27 mouse cellular contexts compared by ENCODE assay signal in the genomic region with DNA sequence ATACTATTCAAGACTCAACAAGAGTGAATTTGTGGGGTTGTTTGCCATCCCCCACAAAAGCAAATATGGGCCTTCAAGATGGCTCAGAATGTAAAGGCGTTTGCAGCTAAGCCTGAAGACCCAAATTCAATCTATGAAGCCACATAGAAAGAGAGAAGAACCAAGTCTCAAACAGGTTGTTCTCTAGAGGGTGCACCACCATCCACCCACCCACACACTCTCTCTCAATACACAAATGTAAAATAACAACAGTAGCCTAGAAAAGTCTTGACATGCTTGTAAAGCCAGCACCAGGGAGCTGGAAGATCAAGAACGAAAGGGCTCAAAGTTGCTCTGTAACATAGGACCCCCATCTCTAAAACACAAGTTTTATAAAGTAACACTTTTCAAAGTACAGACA. TPM values are rescaled to one million over a fixed set of nuclear protein-coding genes. Genes with fewer than 3 reads are reported as not detected.
DNase-seq lines count a peak whose midpoint lies in the region; ATAC-seq and TF ChIP-seq lines count a peak whose summit lies in the region.
"Had no signal": no experiment of that assay in that cellular context is flagged by ENCODE, and none has a peak within 500 bp of the region (broad histone marks: within the 10 kb centered on the region; RNA-seq: fewer than 3 reads in every experiment).

No protein-coding gene starts in this region.

- H3K9ac ChIP-seq in kidney, embryonic 14.5 days (ENCODE audit: low read depth, low read length): no peak overlapping the region
- H3K9ac ChIP-seq in liver, embryonic 12.5 days: no peak overlapping the region; the same call in 1 of the 2 replicates
- H3K9ac ChIP-seq in liver, embryonic 16.5 days (ENCODE audit: low read depth, low read length): peak overlapping the region; percentile 7; the same call in 1 of the 2 replicates
- H3K9ac ChIP-seq: embryonic facial prominence, embryonic 15.5 days; heart, embryonic 15.5 days; hindbrain, embryonic 13.5 days had no signal

- no peaks in the 10 kb centered on the region for H3K27me3 ChIP-seq in kidney, embryonic 14.5 days (ENCODE audit: control insufficient read depth, insufficient read depth, low read length)
- H3K27me3 ChIP-seq in liver, embryonic 12.5 days (replicated peaks): no peaks in the 10 kb centered on the region
- H3K27me3 ChIP-seq in liver, embryonic 16.5 days (ENCODE audit: control insufficient read depth, insufficient read depth, low read depth, low read length): no peaks in the 10 kb centered on the region
- H3K27me3 ChIP-seq: embryonic facial prominence, embryonic 15.5 days; heart, embryonic 15.5 days; hindbrain, embryonic 13.5 days; Patski had no signal

- H3K9me3 ChIP-seq in kidney, embryonic 14.5 days (ENCODE audit: control insufficient read depth, low read length): no peaks in the 10 kb centered on the region
- H3K9me3 ChIP-seq in liver, embryonic 12.5 days (replicated peaks): no peaks in the 10 kb centered on the region
- no peaks in the 10 kb centered on the region for H3K9me3 ChIP-seq in liver, embryonic 16.5 days (replicated peaks; ENCODE audit: control insufficient read depth, low read length)
- H3K9me3 ChIP-seq: embryonic facial prominence, embryonic 15.5 days; forebrain, embryonic 10.5 days; heart, embryonic 15.5 days; hindbrain, embryonic 13.5 days had no signal

- H3K36me3 ChIP-seq in kidney, embryonic 14.5 days (ENCODE audit: control insufficient read depth, insufficient read depth, low read length): no peaks in the 10 kb centered on the region; the same call in 1 of the 2 replicates
- H3K36me3 ChIP-seq in liver, embryonic 12.5 days: peaks cover 50% of the 10 kb centered on the region
- H3K36me3 ChIP-seq in liver, embryonic 16.5 days (ENCODE audit: control insufficient read depth, insufficient read depth): peaks cover 2% of the 10 kb centered on the region; the same call in 1 of the 2 replicates
- H3K36me3 ChIP-seq: embryonic facial prominence, embryonic 15.5 days had no signal

- intact Hi-C loops in gastrocnemius, adult 2 months (cut with DNase I): no loop called here

- no peak for DNase-seq in gastrocnemius, adult 2 months
- no peak for DNase-seq in gastrocnemius, postnatal 4 days (ENCODE audit: low spot score in 2 of 2)
- no peak for DNase-seq in kidney, postnatal 10 days
- DNase-seq in embryo, embryonic 11 days: no peak
- no peak for DNase-seq in lung, postnatal 10 days
- DNase-seq: adrenal gland, postnatal 25 days; B cell, adult 2 months; cerebellum, adult 18-20 months; cerebellum, postnatal 10 days; gastrocnemius, postnatal 10 days; heart, postnatal 14 days had no signal

- peaks cover 40% of the 10 kb centered on the region for H3K4me1 ChIP-seq in kidney, embryonic 14.5 days (ENCODE audit: control insufficient read depth, insufficient read depth, low read length)
- H3K4me1 ChIP-seq in liver, embryonic 12.5 days: peaks cover 88% of the 10 kb centered on the region
- peaks cover 59% of the 10 kb centered on the region for H3K4me1 ChIP-seq in liver, embryonic 16.5 days (ENCODE audit: control insufficient read depth, low read depth, low read length)

- no peak overlapping the region for H3K4me3 ChIP-seq in gastrocnemius, adult 2 months
- no peak overlapping the region for H3K4me3 ChIP-seq in kidney, embryonic 14.5 days (ENCODE audit: low read length)
- H3K4me3 ChIP-seq in liver, embryonic 12.5 days: peak overlapping the region; percentile 10; the same call in 1 of the 2 replicates
- H3K4me3 ChIP-seq in liver, embryonic 16.5 days (ENCODE audit: low read depth, low read length): 0 out of 2 replicates have a peak overlapping the region, but pooled peaks have one; percentile 1
- H3K4me3 ChIP-seq: embryonic facial prominence, embryonic 15.5 days; erythroblast, embryonic 14.5 days; forebrain, embryonic 10.5 days; heart, embryonic 15.5 days; hindbrain, embryonic 13.5 days had no signal

- WGBS in kidney, embryonic 14.5 days: 75% methylated on average over 2 of the region's 2 CpGs
- WGBS in liver, embryonic 12.5 days (ENCODE audit: insufficient replicate concordance): 59% methylated on average over 2 of the region's 2 CpGs
- 72% methylated on average over 2 of the region's 2 CpGs for WGBS in liver, embryonic 16.5 days (ENCODE audit: insufficient replicate concordance)

- ATAC-seq in kidney, embryonic 14.5 days (ENCODE audit: low FRiP score, low TSS enrichment): no peak
- no peak for ATAC-seq in liver, embryonic 12.5 days
- no peak for ATAC-seq in liver, embryonic 16.5 days (ENCODE audit: low read depth)
- ATAC-seq: activated CD4-positive, CD25-positive, alpha-beta regulatory T cell, adult 4 months; CD4-positive, CD25-positive, alpha-beta regulatory T cell, adult 4 months; forebrain, embryonic 14.5 days; hindbrain, postnatal 0 days; Patski had no signal

- 0 out of 2 replicates have a peak overlapping the region, but pooled peaks have one; percentile 3 for H3K4me2 ChIP-seq in kidney, embryonic 14.5 days (replicated peaks; ENCODE audit: low read depth, low read length)
- peak overlapping the region; percentile 82 for H3K4me2 ChIP-seq in liver, embryonic 12.5 days
- peak overlapping the region; percentile 25 for H3K4me2 ChIP-seq in liver, embryonic 16.5 days (ENCODE audit: low read depth, low read length)
- H3K4me2 ChIP-seq: embryonic facial prominence, embryonic 15.5 days; heart, embryonic 15.5 days; hindbrain, embryonic 13.5 days had no signal

- no peak for TF ChIP-seq CTCF in gastrocnemius, adult 2 months (IDR thresholded peaks at IDR 0.05)

- peak overlapping the region; percentile 7; the same call in 1 of the 2 replicates for H3K27ac ChIP-seq in gastrocnemius, adult 2 months
- no peak overlapping the region for H3K27ac ChIP-seq in kidney, embryonic 14.5 days (ENCODE audit: low read depth, low read length)
- H3K27ac ChIP-seq in liver, embryonic 12.5 days: peak overlapping the region; percentile 43
- H3K27ac ChIP-seq in liver, embryonic 16.5 days (ENCODE audit: low read length): peak overlapping the region; percentile 30; the same call in 1 of the 2 replicates
- H3K27ac ChIP-seq: embryonic facial prominence, embryonic 15.5 days; forebrain, embryonic 10.5 days; heart, embryonic 15.5 days; hindbrain, embryonic 13.5 days; hindbrain, postnatal 0 days had no signal

RNA-seq across cellular contexts. Expression of a gene that starts 5.3 kb away (rescaled TPM):
- total RNA-seq in gastrocnemius, adult 2 months (2021): 10 to 100 TPM; 41.1 to 48.6 TPM
- total RNA-seq in gastrocnemius, postnatal 4 days (2021): 10 to 100 TPM; 62.7 to 73.3 TPM
- polyA plus RNA-seq in kidney, embryonic 14.5 days (2014; fragmentation: Nextera tagmentation; extraction: Ambion mirVana): 106 and 147 TPM in 2 replicates
- polyA plus RNA-seq in liver, embryonic 12.5 days (2016; fragmentation: Nextera tagmentation; extraction: Ambion mirVana): 67.1 and 67.4 TPM in 2 replicates
- 34.8 and 40.6 TPM in 2 replicates for polyA plus RNA-seq in liver, embryonic 16.5 days (2015; fragmentation: Nextera tagmentation; extraction: Ambion mirVana)

RNA-seq across cellular contexts. Expression of a gene that starts 11.3 kb away (rescaled TPM):
- total RNA-seq in gastrocnemius, adult 2 months (2021): 100 to 1,000 TPM; 203 to 264 TPM
- total RNA-seq in gastrocnemius, postnatal 4 days (2021): 100 to 1,000 TPM; 127 to 137 TPM
- polyA plus RNA-seq in kidney, embryonic 14.5 days (2014; fragmentation: Nextera tagmentation; extraction: Ambion mirVana): 16.0 and 20.6 TPM in 2 replicates
- 15.7 and 15.9 TPM in 2 replicates for polyA plus RNA-seq in liver, embryonic 12.5 days (2016; fragmentation: Nextera tagmentation; extraction: Ambion mirVana)
- 2.9 and 3.5 TPM in 2 replicates for polyA plus RNA-seq in liver, embryonic 16.5 days (2015; fragmentation: Nextera tagmentation; extraction: Ambion mirVana)

RNA-seq across cellular contexts. Expression of a gene that starts 34.9 kb away (rescaled TPM):
- total RNA-seq in gastrocnemius, adult 2 months (2021): not detected
- not detected for total RNA-seq in gastrocnemius, postnatal 4 days (2021)
- 1.0 TPM in 1 of 2 replicates, not detected in the other for polyA plus RNA-seq in kidney, embryonic 14.5 days (2014; fragmentation: Nextera tagmentation; extraction: Ambion mirVana)
- polyA plus RNA-seq in liver, embryonic 12.5 days (2016; fragmentation: Nextera tagmentation; extraction: Ambion mirVana): 0.29 TPM in 1 of 2 replicates, not detected in the other
- polyA plus RNA-seq in liver, embryonic 16.5 days (2015; fragmentation: Nextera tagmentation; extraction: Ambion mirVana): 0.16 and 0.96 TPM in 2 replicates
- total RNA-seq: adrenal gland, adult 18-20 months; adrenal gland, postnatal 25 days; gastrocnemius, postnatal 10 days; heart, postnatal 14 days; hindbrain, postnatal 0 days had no signal
- polyA plus RNA-seq: embryonic facial prominence, embryonic 11.5 days; embryonic facial prominence, embryonic 15.5 days; erythroblast, embryonic 14.5 days; forebrain, embryonic 10.5 days; forebrain, embryonic 14.5 days; gonadal fat pad, adult 2 months; heart, embryonic 15.5 days; hindbrain, postnatal 0 days; Patski had no signal

Comparison
In these comparisons a context has a peak if more than half of its experiments do, and no peak if none do; other contexts are left out.
1. H3K4me3 ChIP-seq: peak in liver, embryonic 12.5 days (single experiment) and liver, embryonic 16.5 days (single experiment); none in gastrocnemius, adult 2 months (single experiment) and kidney, embryonic 14.5 days (single experiment).
2. H3K4me2 ChIP-seq: peak in every context shown above with its lines; median percentile 82 in liver, embryonic 12.5 days; 25 in liver, embryonic 16.5 days; 3 in kidney, embryonic 14.5 days.